In genomic region chr13:73469257-73469967, GRCm38 (mm10) we compare ENCODE assay signal across 8 mouse cellular contexts. TPM values are rescaled to one million over a fixed set of nuclear protein-coding genes. Genes with fewer than 3 reads are reported as not detected.
A peak's percentile ranks its signal among the peaks of the same experiment; 100 is the strongest.
DNase-seq lines count a peak whose midpoint lies in the region; ATAC-seq lines count a peak whose summit lies in the region.

No protein-coding gene starts in this region.

- 0 out of 2 replicates have a peak, but pooled peaks cover 10% of the 10 kb centered on the region for H3K36me3 ChIP-seq in midbrain, embryonic 12.5 days

- 67% methylated on average over 9 of the region's 9 CpGs for WGBS in midbrain, embryonic 12.5 days

- peaks cover 26% of the 10 kb centered on the region for H3K4me1 ChIP-seq in midbrain, embryonic 12.5 days

- H3K27ac ChIP-seq in midbrain, embryonic 12.5 days (replicated peaks): no peak overlapping the region

- H3K9ac ChIP-seq in midbrain, embryonic 12.5 days (replicated peaks): peak overlapping the region; percentile 32; the same call in 1 of the 2 replicates

- no peak for ATAC-seq in midbrain, embryonic 12.5 days (ENCODE audit: low FRiP score, low read depth)

- DNase-seq in cerebellum, adult 9-10 months: peak; percentile 46
- no peak for DNase-seq in cerebellum, adult 18-20 months
- DNase-seq in spleen, postnatal 36 days (ENCODE audit: low spot score in 2 of 2): peak; percentile 55 to 56
- DNase-seq in spleen, adult 12 weeks (ENCODE audit: low spot score): no peak
- DNase-seq in c-Kit-positive CD71-positive TER-119-positive erythroid progenitor cells, embryonic 14.5 days (ENCODE audit: low spot score): no peak
- no peak for DNase-seq in adrenal gland, adult 2 months
- DNase-seq in left cerebral cortex, postnatal 25 days (ENCODE audit: low spot score in 2 of 2): no peak

- no peaks in the 10 kb centered on the region for H3K27me3 ChIP-seq in midbrain, embryonic 12.5 days

- intact Hi-C loops in left cerebral cortex, postnatal 25 days (cut with DNase I): no loop called here

- H3K4me3 ChIP-seq in midbrain, embryonic 12.5 days: peak overlapping the region; percentile 12; the same call in 1 of the 2 replicates

- no peaks in the 10 kb centered on the region for H3K9me3 ChIP-seq in midbrain, embryonic 12.5 days

- H3K4me2 ChIP-seq in midbrain, embryonic 12.5 days (replicated peaks): peak overlapping the region; percentile 92

RNA-seq across cellular contexts. Expression of gene Lpcat1, which starts 2.4 kb away (rescaled TPM):
- 67.6 and 68.1 TPM in 2 replicates for polyA plus RNA-seq in midbrain, embryonic 12.5 days (2016; fragmentation: Nextera tagmentation; extraction: Ambion mirVana)
- total RNA-seq in adrenal gland, adult 2 months (2021): 10 to 100 TPM; 11.8 to 17.3 TPM
- 20.3 and 23.4 TPM in 2 replicates for polyA plus RNA-seq in adrenal gland, adult 2 months (2012; rRNA removed)
- 10 to 100 TPM; 43.0 to 43.9 TPM for total RNA-seq in left cerebral cortex, postnatal 25 days (2021)

Comparison
In these comparisons a context has a peak if more than half of its experiments do, and no peak if none do; other contexts are left out.
1. DNase-seq: peak in cerebellum, adult 9-10 months (single experiment) and spleen, postnatal 36 days (2 of 2); none in cerebellum, adult 18-20 months (0 of 2), spleen, adult 12 weeks (single experiment), c-Kit-positive CD71-positive TER-119-positive erythroid progenitor cells, embryonic 14.5 days (single experiment), adrenal gland, adult 2 months (single experiment) and left cerebral cortex, postnatal 25 days (0 of 2).